8 mouse cellular contexts compared by ENCODE assay signal in genomic region chr9:50527860-50528259, GRCm38 (mm10). TPM values are rescaled to one million over a fixed set of nuclear protein-coding genes. Genes with fewer than 3 reads are reported as not detected.
DNase-seq lines count a peak whose midpoint lies in the region; ATAC-seq and TF ChIP-seq lines count a peak whose summit lies in the region.

No protein-coding gene starts in this region.

- no peak overlapping the region for H3K27ac ChIP-seq in liver, adult 2 months (replicated peaks; ENCODE audit: insufficient read depth, low read depth, low read length)
- H3K27ac ChIP-seq in bone marrow macrophage, adult 2 months (ENCODE audit: insufficient read depth, low read depth, low read length): no peak overlapping the region
- H3K27ac ChIP-seq in hindbrain, embryonic 13.5 days: no peak overlapping the region
- peak overlapping the region; percentile 90 for H3K27ac ChIP-seq in midbrain, embryonic 10.5 days (replicated peaks)

- ATAC-seq in hindbrain, embryonic 13.5 days (ENCODE audit: low FRiP score): peak; percentile 23; the same call in 1 of the 2 replicates

- peaks cover 7% of the 10 kb centered on the region; the same call in 1 of the 2 replicates for H3K79me2 ChIP-seq in liver, adult 2 months (ENCODE audit: control insufficient read depth, insufficient read depth, low read length)

- TF ChIP-seq CTCF in liver, adult 2 months (IDR thresholded peaks at IDR 0.05; ENCODE audit: low read depth, low read length): no peak
- no peak for TF ChIP-seq CTCF in bone marrow macrophage, adult 2 months (IDR thresholded peaks at IDR 0.05; ENCODE audit: low read depth, low read length)

- peaks cover 12% of the 10 kb centered on the region; the same call in 1 of the 2 replicates for H3K36me3 ChIP-seq in liver, adult 2 months (ENCODE audit: control insufficient read depth, insufficient read depth, low read length)
- peaks cover 10% of the 10 kb centered on the region for H3K36me3 ChIP-seq in hindbrain, embryonic 13.5 days
- 0 out of 2 replicates have a peak, but pooled peaks cover 3% of the 10 kb centered on the region for H3K36me3 ChIP-seq in midbrain, embryonic 10.5 days

- no peaks in the 10 kb centered on the region for H3K27me3 ChIP-seq in liver, adult 2 months (ENCODE audit: control insufficient read depth, insufficient read depth, low read length)
- H3K27me3 ChIP-seq in hindbrain, embryonic 13.5 days: no peaks in the 10 kb centered on the region
- no peaks in the 10 kb centered on the region for H3K27me3 ChIP-seq in midbrain, embryonic 10.5 days (ENCODE audit: low read depth, poor library complexity, severe bottlenecking)

- H3K4me2 ChIP-seq in hindbrain, embryonic 13.5 days: peak overlapping the region; percentile 62

- 21% methylated on average over 7 of the region's 7 CpGs for WGBS in liver, adult 2 months
- 48% methylated on average over 7 of the region's 7 CpGs for WGBS in hindbrain, embryonic 13.5 days
- 52% methylated on average over 7 of the region's 7 CpGs for WGBS in midbrain, embryonic 10.5 days

- peak overlapping the region; percentile 67 for H3K4me3 ChIP-seq in liver, adult 2 months (ENCODE audit: insufficient read depth, low read depth, low read length)
- H3K4me3 ChIP-seq in bone marrow macrophage, adult 2 months (ENCODE audit: insufficient read depth, low read length): peak overlapping the region; percentile 95
- peak overlapping the region; percentile 68 for H3K4me3 ChIP-seq in hindbrain, embryonic 13.5 days
- peak overlapping the region; percentile 83 for H3K4me3 ChIP-seq in midbrain, embryonic 10.5 days

- H3K9ac ChIP-seq in liver, adult 2 months (ENCODE audit: low read depth, low read length): peak overlapping the region; percentile 84
- H3K9ac ChIP-seq in hindbrain, embryonic 13.5 days: peak overlapping the region; percentile 77

- no peaks in the 10 kb centered on the region for H3K9me3 ChIP-seq in hindbrain, embryonic 13.5 days
- no peaks in the 10 kb centered on the region for H3K9me3 ChIP-seq in midbrain, embryonic 10.5 days (replicated peaks)

- no peak for DNase-seq in liver, adult 2 months (ENCODE audit: extremely low read depth, low read depth, low spot score)
- no peak for DNase-seq in liver
- DNase-seq in midbrain, embryonic 10.5 days (ENCODE audit: low spot score): no peak
- no peak for DNase-seq in embryo, embryonic 10.5 days (ENCODE audit: low spot score)
- no peak for DNase-seq in embryo, embryonic 9.5 days (ENCODE audit: extremely low spot score)
- no peak for DNase-seq in kidney, adult 8-10 months

- no peak for TF ChIP-seq POLR2A in liver, adult 2 months (IDR thresholded peaks at IDR 0.05; ENCODE audit: extremely low read depth, insufficient read depth, low read length)
- no peak for TF ChIP-seq POLR2A in bone marrow macrophage, adult 2 months (IDR thresholded peaks at IDR 0.05; ENCODE audit: borderline replicate concordance, low read depth, low read length)

- peaks cover 10% of the 10 kb centered on the region for H3K4me1 ChIP-seq in liver, adult 2 months (ENCODE audit: control insufficient read depth, insufficient read depth, low read length)
- peaks cover 32% of the 10 kb centered on the region for H3K4me1 ChIP-seq in bone marrow macrophage, adult 2 months (ENCODE audit: control insufficient read depth, insufficient read depth, low read length)
- peaks cover 17% of the 10 kb centered on the region for H3K4me1 ChIP-seq in hindbrain, embryonic 13.5 days (replicated peaks)
- peaks cover 13% of the 10 kb centered on the region for H3K4me1 ChIP-seq in midbrain, embryonic 10.5 days

RNA-seq across cellular contexts. Expression of gene Pts, which starts 0.7 kb away (rescaled TPM):
- 82.9 and 103 TPM in 2 replicates for total RNA-seq in liver, adult 2 months (2014; rRNA removed)
- polyA plus RNA-seq in liver, adult 2 months (2012; rRNA removed): 25.5 and 34.4 TPM in 2 replicates
- 52.3 and 63.5 TPM in 2 replicates for polyA plus RNA-seq in bone marrow macrophage, adult 2 months (2012; ENCODE audit: insufficient read depth, insufficient read length, missing spikeins)
- polyA plus RNA-seq in hindbrain, embryonic 13.5 days (2015; fragmentation: Nextera tagmentation; extraction: Ambion mirVana): 119 and 128 TPM in 2 replicates
- 86.9 and 95.9 TPM in 2 replicates for polyA plus RNA-seq in midbrain, embryonic 10.5 days (2016; fragmentation: Nextera tagmentation; extraction: Ambion mirVana)

RNA-seq across cellular contexts. Expression of gene Il18, which starts 26.8 kb away (rescaled TPM):
- 27.1 and 32.8 TPM in 2 replicates for total RNA-seq in liver, adult 2 months (2014; rRNA removed)
- 11.1 and 15.4 TPM in 2 replicates for polyA plus RNA-seq in liver, adult 2 months (2012; rRNA removed)
- 27.7 and 33.7 TPM in 2 replicates for polyA plus RNA-seq in bone marrow macrophage, adult 2 months (2012; ENCODE audit: insufficient read depth, insufficient read length, missing spikeins)
- 17.3 and 17.9 TPM in 2 replicates for polyA plus RNA-seq in hindbrain, embryonic 13.5 days (2015; fragmentation: Nextera tagmentation; extraction: Ambion mirVana)
- 8.9 and 14.6 TPM in 2 replicates for polyA plus RNA-seq in midbrain, embryonic 10.5 days (2016; fragmentation: Nextera tagmentation; extraction: Ambion mirVana)

RNA-seq across cellular contexts. Expression of gene Bco2, which starts 27.1 kb away (rescaled TPM):
- 18.7 and 24.3 TPM in 2 replicates for total RNA-seq in liver, adult 2 months (2014; rRNA removed)
- polyA plus RNA-seq in liver, adult 2 months (2012; rRNA removed): 6.0 and 8.8 TPM in 2 replicates
- polyA plus RNA-seq in bone marrow macrophage, adult 2 months (2012; ENCODE audit: insufficient read depth, insufficient read length, missing spikeins): 3.4 and 5.0 TPM in 2 replicates
- 0.30 and 0.35 TPM in 2 replicates for polyA plus RNA-seq in hindbrain, embryonic 13.5 days (2015; fragmentation: Nextera tagmentation; extraction: Ambion mirVana)
- 0.19 and 0.34 TPM in 2 replicates for polyA plus RNA-seq in midbrain, embryonic 10.5 days (2016; fragmentation: Nextera tagmentation; extraction: Ambion mirVana)

RNA-seq across cellular contexts. Expression of gene Tex12, which starts 33.3 kb away (rescaled TPM):
- 0.20 and 0.55 TPM in 2 replicates for total RNA-seq in liver, adult 2 months (2014; rRNA removed)
- 0.16 TPM in 1 of 2 replicates, not detected in the other for polyA plus RNA-seq in liver, adult 2 months (2012; rRNA removed)
- not detected in 2 replicates for polyA plus RNA-seq in bone marrow macrophage, adult 2 months (2012; ENCODE audit: insufficient read depth, insufficient read length, missing spikeins)
- 0.22 and 0.38 TPM in 2 replicates for polyA plus RNA-seq in hindbrain, embryonic 13.5 days (2015; fragmentation: Nextera tagmentation; extraction: Ambion mirVana)
- polyA plus RNA-seq in midbrain, embryonic 10.5 days (2016; fragmentation: Nextera tagmentation; extraction: Ambion mirVana): 0.16 and 0.36 TPM in 2 replicates

RNA-seq across cellular contexts. Expression of gene Plet1, which starts 33.5 kb away (rescaled TPM):
- total RNA-seq in liver, adult 2 months (2014; rRNA removed): 0.37 and 0.47 TPM in 2 replicates
- 0.73 and 0.86 TPM in 2 replicates for polyA plus RNA-seq in liver, adult 2 months (2012; rRNA removed)
- not detected in 2 replicates for polyA plus RNA-seq in bone marrow macrophage, adult 2 months (2012; ENCODE audit: insufficient read depth, insufficient read length, missing spikeins)
- polyA plus RNA-seq in hindbrain, embryonic 13.5 days (2015; fragmentation: Nextera tagmentation; extraction: Ambion mirVana): 0.48 and 0.63 TPM in 2 replicates
- 0.32 and 0.36 TPM in 2 replicates for polyA plus RNA-seq in midbrain, embryonic 10.5 days (2016; fragmentation: Nextera tagmentation; extraction: Ambion mirVana)
